Mouse (Mus musculus) kidney, embryonic 16.5 days (tissue): ENCODE measurements around the gene Gpc6. TPM values are rescaled to one million over a fixed set of nuclear protein-coding genes. Genes with fewer than 3 reads are reported as not detected.

Experiments used
- ATAC-seq: fragments of 200-750 bp; cut with Nextera tagmentation; 2 replicates; pipeline ENCODE4 v1.8.0; 2017; ENCODE audit warnings: moderate TSS enrichment; ENCODE audit not compliant: low FRiP score, low TSS enrichment
- H3K27ac ChIP-seq: fragments of 300-500 bp; sonication (generic); 2 replicates; pipeline ENCODE4 v1.5.1; 2014; ENCODE audit warnings: low read length
- H3K27me3 ChIP-seq: fragments of 300-500 bp; sonication (generic); 2 replicates; pipeline ENCODE4 v1.6.1; 2014; ENCODE audit warnings: low read length, control low read depth, mixed read lengths; ENCODE audit not compliant: insufficient read depth
- H3K36me3 ChIP-seq: fragments of 300-500 bp; sonication (generic); 2 replicates; pipeline ENCODE4 v1.6.1; 2014; ENCODE audit warnings: low read length, control low read depth, mixed read lengths; ENCODE audit not compliant: insufficient read depth
- H3K4me1 ChIP-seq: fragments of 300-500 bp; sonication (generic); 2 replicates; pipeline ENCODE4 v1.6.1; 2014; ENCODE audit warnings: low read length, control low read depth, mixed read lengths; ENCODE audit not compliant: insufficient read depth
- H3K4me2 ChIP-seq: fragments of 300-500 bp; sonication (generic); replicated peaks from 2 replicates; pipeline ENCODE4 v1.6.1; 2014; ENCODE audit warnings: low read depth, low read length
- H3K4me3 ChIP-seq: fragments of 300-500 bp; sonication (generic); 2 replicates; pipeline ENCODE4 v1.5.1; 2014; ENCODE audit warnings: mild to moderate bottlenecking, low read length
- H3K9ac ChIP-seq: fragments of 300-500 bp; sonication (generic); replicated peaks from 2 replicates; pipeline ENCODE4 v1.6.1; 2014; ENCODE audit warnings: low read length
- H3K9me3 ChIP-seq: fragments of 300-500 bp; sonication (generic); 2 replicates; pipeline ENCODE4 v1.6.1; 2016; ENCODE audit warnings: low read length, control low read depth
- WGBS: fragments of 180-500 bp; shearing (Covaris S2); extraction: QIAGEN DNeasy Blood & Tissue Kit; methylation state at CpG from one replicate; pipeline ENCODE4 v1.1.7; 2014; 5-methylcytosine and 5-hydroxymethylcytosine counted together
- polyA plus RNA-seq: library from polyadenylated mRNA; unstranded; fragments of >200 nt; fragmentation: Nextera tagmentation; extraction: Ambion mirVana; gene quantifications from 2 replicates; pipeline ENCODE4 v1.2.1, GENCODE M21; 2015

The Gpc6 gene
- polyA plus RNA-seq, 1 experiment from 2014 or later, result 62.7 TPM

GRCm38 (mm10) chr14:117369331-117369866, 444.3 kb downstream of the Gpc6 start:
- Histone ChIP-seq H3K36me3 (no peaks in the 10 kb centered on the region), H3K4me1 (no peaks in the 10 kb centered on the region), H3K27me3 (no peaks in the 10 kb centered on the region), H3K4me2 (no peak overlapping the region), H3K27ac (no peak overlapping the region), H3K4me3 (no peak overlapping the region), H3K9me3 (no peaks in the 10 kb centered on the region), H3K9ac (no peak overlapping the region)
- ATAC-seq, result no peak
- 92% methylated on average over 18 of the region's 18 CpGs for WGBS

- H3K27ac ChIP-seq, result no peak overlapping the region
- 0 out of 2 replicates have a peak, but pooled peaks cover 4% of the 10 kb centered on the region for H3K4me1 ChIP-seq
- no peak overlapping the region for H3K9ac ChIP-seq
- 55% methylated on average over 4 of the region's 4 CpGs for WGBS
- no peak overlapping the region for H3K4me3 ChIP-seq
- no peak overlapping the region for H3K4me2 ChIP-seq
- no peaks in the 10 kb centered on the region for H3K36me3 ChIP-seq
- no peaks in the 10 kb centered on the region for H3K9me3 ChIP-seq
- ATAC-seq, result no peak
- H3K27me3 ChIP-seq, result no peaks in the 10 kb centered on the region
These were observed 451.8 kb downstream of the Gpc6 start for GRCm38 (mm10) chr14:117376822-117377376.

- peak; percentile 83 for ATAC-seq
- Histone ChIP-seq H3K27me3 (no peaks in the 10 kb centered on the region), H3K4me1 (0 out of 2 replicates have a peak, but pooled peaks cover 4% of the 10 kb centered on the region), H3K27ac (peak overlapping the region; percentile 79), H3K4me3 (no peak overlapping the region), H3K9me3 (no peaks in the 10 kb centered on the region), H3K9ac (no peak overlapping the region), H3K4me2 (no peak overlapping the region), H3K36me3 (no peaks in the 10 kb centered on the region)
- 16% methylated on average over 6 of the region's 6 CpGs for WGBS
These were observed 454.9 kb downstream of the Gpc6 start for GRCm38 (mm10) chr14:117379979-117380378.

GRCm38 (mm10) chr14:117383188-117383587, 458.1 kb downstream of the Gpc6 start:
- no peak for ATAC-seq
- WGBS, result 80% methylated on average over 7 of the region's 7 CpGs
- Histone ChIP-seq H3K27me3 (no peaks in the 10 kb centered on the region), H3K4me1 (0 out of 2 replicates have a peak, but pooled peaks cover 4% of the 10 kb centered on the region), H3K9ac (no peak overlapping the region), H3K9me3 (no peaks in the 10 kb centered on the region), H3K36me3 (no peaks in the 10 kb centered on the region), H3K4me3 (no peak overlapping the region), H3K4me2 (no peak overlapping the region), H3K27ac (no peak overlapping the region)

- Histone ChIP-seq H3K4me2 (no peak overlapping the region), H3K9me3 (no peaks in the 10 kb centered on the region), H3K27me3 (no peaks in the 10 kb centered on the region), H3K36me3 (no peaks in the 10 kb centered on the region), H3K9ac (no peak overlapping the region), H3K27ac (0 out of 2 replicates have a peak overlapping the region, but pooled peaks have one; percentile 43), H3K4me1 (0 out of 2 replicates have a peak, but pooled peaks cover 10% of the 10 kb centered on the region), H3K4me3 (no peak overlapping the region)
- 59% methylated on average over 8 of the region's 8 CpGs for WGBS
- no peak for ATAC-seq
These were observed 459.1 kb downstream of the Gpc6 start for GRCm38 (mm10) chr14:117384096-117384770.

- Histone ChIP-seq H3K4me2 (no peak overlapping the region), H3K27me3 (no peaks in the 10 kb centered on the region), H3K4me1 (0 out of 2 replicates have a peak, but pooled peaks cover 6% of the 10 kb centered on the region), H3K9ac (no peak overlapping the region), H3K27ac (peak overlapping the region; percentile 4; the same call in 1 of the 2 replicates), H3K36me3 (no peaks in the 10 kb centered on the region), H3K4me3 (no peak overlapping the region), H3K9me3 (no peaks in the 10 kb centered on the region)
- no peak for ATAC-seq
These were observed 460.7 kb downstream of the Gpc6 start for GRCm38 (mm10) chr14:117385731-117386270.

GRCm38 (mm10) chr14:117390794-117391320, 465.7 kb downstream of the Gpc6 start:
- Histone ChIP-seq H3K9ac (no peak overlapping the region), H3K36me3 (no peaks in the 10 kb centered on the region), H3K4me3 (no peak overlapping the region), H3K4me2 (no peak overlapping the region), H3K4me1 (peaks cover 6% of the 10 kb centered on the region; the same call in 1 of the 2 replicates), H3K27me3 (no peaks in the 10 kb centered on the region), H3K9me3 (no peaks in the 10 kb centered on the region), H3K27ac (no peak overlapping the region)
- WGBS, result 93% methylated on average over 3 of the region's 3 CpGs
- no peak for ATAC-seq

- H3K27me3 ChIP-seq, result no peaks in the 10 kb centered on the region
- 50% methylated on average over 4 of the region's 4 CpGs for WGBS
- H3K4me1 ChIP-seq, result peaks cover 6% of the 10 kb centered on the region; the same call in 1 of the 2 replicates
- no peaks in the 10 kb centered on the region for H3K36me3 ChIP-seq
- ATAC-seq, result no peak
- no peak overlapping the region for H3K4me3 ChIP-seq
- H3K4me2 ChIP-seq, result no peak overlapping the region
- H3K27ac ChIP-seq, result no peak overlapping the region
- H3K9ac ChIP-seq, result no peak overlapping the region
- H3K9me3 ChIP-seq, result no peaks in the 10 kb centered on the region
These were observed 466.3 kb downstream of the Gpc6 start for GRCm38 (mm10) chr14:117391412-117391811.

GRCm38 (mm10) chr14:117397165-117397564, 472.1 kb downstream of the Gpc6 start:
- Histone ChIP-seq H3K9me3 (no peaks in the 10 kb centered on the region), H3K4me2 (no peak overlapping the region), H3K27me3 (no peaks in the 10 kb centered on the region), H3K4me1 (no peaks in the 10 kb centered on the region; the same call in 1 of the 2 replicates), H3K4me3 (no peak overlapping the region), H3K36me3 (no peaks in the 10 kb centered on the region), H3K9ac (no peak overlapping the region), H3K27ac (no peak overlapping the region)
- 90% methylated on average over 3 of the region's 3 CpGs for WGBS
- ATAC-seq, result no peak
